In the genomic region with DNA sequence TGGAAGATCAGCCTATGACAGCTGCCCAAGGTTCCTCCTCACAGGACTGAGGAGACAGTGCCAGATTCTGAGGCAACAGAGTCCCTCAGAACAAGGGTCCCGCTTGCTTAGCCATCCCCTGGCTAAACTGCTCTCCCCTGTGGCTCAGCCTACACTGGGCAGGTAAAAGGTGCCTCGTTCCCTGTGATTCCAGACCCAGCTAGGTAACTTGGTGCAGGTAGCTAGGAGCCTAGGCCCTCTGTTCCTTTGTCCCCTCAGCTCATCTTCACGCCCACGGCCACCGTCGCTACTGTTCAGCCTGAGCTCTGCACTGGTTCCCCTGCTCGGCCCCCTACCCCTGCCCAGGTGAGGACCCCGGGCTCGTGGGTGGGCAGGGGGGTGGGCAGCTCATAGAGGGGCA, we compare ENCODE assay signal across 7 mouse cellular contexts. TPM values are rescaled to one million over a fixed set of nuclear protein-coding genes. Genes with fewer than 3 reads are reported as not detected.
DNase-seq lines count a peak whose midpoint lies in the region; ATAC-seq and TF ChIP-seq lines count a peak whose summit lies in the region.

No protein-coding gene starts in this region.

- peak overlapping the region; percentile 57; the same call in 1 of the 2 replicates for H3K4me2 ChIP-seq in embryonic facial prominence, embryonic 15.5 days (replicated peaks)
- H3K4me2 ChIP-seq in myocyte (ENCODE audit: low read depth) = no peak overlapping the region

- no peak for TF ChIP-seq POLR2A in myocyte (IDR thresholded peaks at IDR 0.05; ENCODE audit: insufficient read length, low read depth)

- H3K79me2 ChIP-seq in myocyte (ENCODE audit: control insufficient read depth, insufficient read depth) = no peaks in the 10 kb centered on the region

- DNase-seq in left cerebral cortex, postnatal 4 days = peak; percentile 32
- DNase-seq in left cerebral cortex, adult 18-20 months (ENCODE audit: low spot score in 2 of 2) = no peak
- peak; percentile 19 for DNase-seq in induced T-regulatory cell, adult 2 months (ENCODE audit: low read depth)
- DNase-seq in ovary, postnatal 10 days (ENCODE audit: low spot score) = no peak
- no peak for DNase-seq in urinary bladder, postnatal 25 days (ENCODE audit: low spot score)

- no peak overlapping the region for H3K27ac ChIP-seq in embryonic facial prominence, embryonic 15.5 days (replicated peaks)

- H3K4me1 ChIP-seq in embryonic facial prominence, embryonic 15.5 days = peaks cover 44% of the 10 kb centered on the region

- no peak overlapping the region for H3K9ac ChIP-seq in embryonic facial prominence, embryonic 15.5 days

- H3K9me3 ChIP-seq in embryonic facial prominence, embryonic 15.5 days (replicated peaks) = no peaks in the 10 kb centered on the region

- H3K36me3 ChIP-seq in embryonic facial prominence, embryonic 15.5 days = 0 out of 2 replicates have a peak, but pooled peaks cover 6% of the 10 kb centered on the region
- H3K36me3 ChIP-seq in myocyte (ENCODE audit: control insufficient read depth, insufficient read depth) = no peaks in the 10 kb centered on the region

- no peak overlapping the region for H3K4me3 ChIP-seq in embryonic facial prominence, embryonic 15.5 days (replicated peaks)
- H3K4me3 ChIP-seq in myocyte = peak overlapping the region; percentile 24

- no peak overlapping the region for H3ac ChIP-seq in myocyte (ENCODE audit: control insufficient read depth, insufficient read length)

- intact Hi-C loops in left cerebral cortex, postnatal 4 days (cut with DNase I) = loop anchor here (2.0 kb wide), 1 partner anchor 36 kb away; no protein-coding TSS in a partner anchor

- H3K27me3 ChIP-seq in embryonic facial prominence, embryonic 15.5 days = peaks cover 6% of the 10 kb centered on the region; the same call in 1 of the 2 replicates
- no peaks in the 10 kb centered on the region for H3K27me3 ChIP-seq in myocyte (ENCODE audit: control insufficient read depth, insufficient read depth, insufficient read length)

- WGBS in embryonic facial prominence, embryonic 15.5 days = 62% methylated on average over 9 of the region's 9 CpGs

- ATAC-seq in embryonic facial prominence, embryonic 15.5 days (ENCODE audit: insufficient number of reproducible peaks, low FRiP score, low TSS enrichment, low read depth) = no peak

TF ChIP-seq in myocyte, 11 proteins besides CTCF, POLR2A, EP300 and RAD21:
- TF ChIP-seq CEBPB (IDR thresholded peaks at IDR 0.05; ENCODE audit: insufficient read depth, poor library complexity, severe bottlenecking) (no peak), TCF3 (IDR thresholded peaks at IDR 0.05; ENCODE audit: insufficient read length, low read depth) (no peak), E2F4 (IDR thresholded peaks at IDR 0.05; ENCODE audit: insufficient read depth) (no peak), TCF12 (IDR thresholded peaks at IDR 0.05; ENCODE audit: insufficient read depth, poor library complexity, severe bottlenecking) (no peak), REST (IDR thresholded peaks at IDR 0.05; ENCODE audit: insufficient read depth, insufficient read length) (no peak), MYOD1 (IDR thresholded peaks at IDR 0.05; ENCODE audit: control insufficient read depth in 1 of 3, insufficient read length in 2 of 3, low read depth in 2 of 3) (no peak), USF1 (IDR thresholded peaks at IDR 0.05; ENCODE audit: low read depth) (no peak), MAX (IDR thresholded peaks at IDR 0.05; ENCODE audit: low read depth) (no peak), MYOG (IDR thresholded peaks at IDR 0.05; ENCODE audit: control insufficient read depth in 1 of 3, insufficient read depth in 1 of 3, insufficient read length in 2 of 3, low read depth in 2 of 3) (no peak), POLR2AphosphoS2 (IDR thresholded peaks at IDR 0.05; ENCODE audit: insufficient read length, low read depth) (no peak), SRF (IDR thresholded peaks at IDR 0.05; ENCODE audit: control insufficient read depth, insufficient read length, low read depth) (no peak)

RNA-seq across cellular contexts. Expression of gene A3galt2, which starts 44.4 kb away (rescaled TPM):
- 1 to 10 TPM; 1.1 to 1.3 TPM for total RNA-seq in left cerebral cortex, postnatal 4 days (2021)
- under 1 TPM; 0.28 to 0.37 TPM for total RNA-seq in left cerebral cortex, adult 18-20 months (2021)
- 0.12 and 0.15 TPM in 2 replicates for polyA plus RNA-seq in embryonic facial prominence, embryonic 15.5 days (2015; fragmentation: Nextera tagmentation; extraction: Ambion mirVana)
- polyA plus RNA-seq in myocyte (2012; fragmentation: generic; extraction: Trizol) = 0.13 TPM

RNA-seq across cellular contexts. Expression of gene Phc2, which starts 56.3 kb away (rescaled TPM):
- total RNA-seq in left cerebral cortex, postnatal 4 days (2021) = 10 to 100 TPM; 90.7 to 95.1 TPM
- total RNA-seq in left cerebral cortex, adult 18-20 months (2021) = 10 to 100 TPM; 89.1 to 89.2 TPM
- polyA plus RNA-seq in embryonic facial prominence, embryonic 15.5 days (2015; fragmentation: Nextera tagmentation; extraction: Ambion mirVana) = 61.5 and 62.2 TPM in 2 replicates
- 100 TPM for polyA plus RNA-seq in myocyte (2012; fragmentation: generic; extraction: Trizol)

Comparison
In these comparisons a context has a peak if more than half of its experiments do, and no peak if none do; other contexts are left out.
1. DNase-seq: peak in left cerebral cortex, postnatal 4 days (single experiment) and induced T-regulatory cell, adult 2 months (single experiment); none in left cerebral cortex, adult 18-20 months (0 of 2), ovary, postnatal 10 days (single experiment) and urinary bladder, postnatal 25 days (single experiment).